Mouse (Mus musculus): ENCODE results near the gene Txndc2.

Txndc2 gene

GRCm38 (mm10) chr17:65641734-65642218 lies at the start of gene Txndc2:
Gene Txndc2, minus strand, starts transcription at chr17:65642168.
- no peak for DNase-seq (ENCODE audit: low read depth, low spot score)

DNA sequence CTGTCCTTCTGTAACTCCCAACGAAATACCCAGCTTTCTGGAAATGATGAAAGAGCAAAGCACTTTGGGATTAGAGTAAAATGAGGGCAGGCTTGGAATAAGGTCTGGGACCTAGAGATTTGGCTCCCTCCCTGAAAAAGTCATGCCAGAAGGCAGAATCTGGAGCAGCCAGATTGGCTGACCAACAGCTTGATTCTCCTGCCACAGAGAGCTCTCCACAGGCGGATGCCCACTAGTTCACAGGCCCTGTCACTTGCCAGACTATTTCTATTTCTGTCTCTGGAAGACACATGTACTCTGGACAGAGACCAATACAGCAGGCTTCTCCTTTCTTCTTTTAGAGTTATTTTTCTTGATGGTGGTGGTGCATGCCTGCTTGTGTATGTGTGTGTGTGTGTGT lies 41.8 kb upstream of the Txndc2 start:
- DNase-seq (ENCODE audit: low read depth, low spot score), result no peak

DNA sequence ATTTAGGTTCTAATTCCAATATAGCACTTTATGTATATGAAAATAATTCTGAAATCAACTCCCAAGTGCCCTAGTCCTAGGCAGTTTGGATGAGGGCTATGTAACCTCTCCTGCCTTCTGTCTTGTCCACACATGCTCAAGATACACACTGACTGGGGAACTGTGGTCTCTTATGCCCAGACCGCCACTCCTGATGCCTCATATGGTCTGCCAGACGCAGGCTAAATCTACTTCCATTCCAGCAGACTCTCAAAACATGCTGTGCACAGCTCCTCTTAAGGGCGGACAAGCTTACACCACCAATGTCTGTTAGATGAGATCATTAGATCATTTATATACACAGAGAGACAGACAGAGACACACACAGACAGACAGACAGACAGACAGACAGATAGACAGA lies 41.3 kb upstream of the Txndc2 start:
- no peak for DNase-seq (ENCODE audit: low read depth, low spot score)

DNA sequence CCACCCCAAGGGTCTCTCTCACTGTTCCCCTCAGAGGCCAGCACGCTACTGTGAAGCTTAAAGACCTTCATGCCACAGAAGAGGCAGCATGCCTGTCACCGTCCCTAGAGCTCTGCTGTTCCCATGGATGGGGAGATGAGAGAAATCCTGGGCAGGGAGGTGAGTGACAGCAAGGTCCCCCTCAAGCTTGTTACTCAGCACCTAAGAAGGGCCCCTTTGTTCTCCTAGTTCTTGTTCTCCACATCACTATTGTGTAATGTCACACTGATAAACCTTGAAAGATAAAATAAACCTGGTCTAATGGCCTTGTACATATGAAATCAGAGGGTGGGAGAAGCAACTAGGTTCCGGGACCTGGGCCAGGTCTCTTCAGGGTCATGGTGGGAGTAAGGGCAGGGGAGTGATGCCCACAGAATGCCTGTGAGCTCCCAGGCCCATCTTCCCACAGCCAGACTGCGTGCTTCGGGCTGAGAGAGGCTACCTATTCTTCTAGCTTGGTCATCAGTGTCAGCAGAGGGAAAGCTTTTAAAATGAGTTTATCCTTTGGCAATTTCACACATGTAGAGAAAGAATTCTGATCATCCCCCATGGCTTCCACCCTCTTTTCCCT lies 40.2 kb upstream of the Txndc2 start:
- no peak for DNase-seq (ENCODE audit: low read depth, low spot score)

- no peak for DNase-seq (ENCODE audit: low read depth, low spot score)
These were observed 39.5 kb upstream of the Txndc2 start for GRCm38 (mm10) chr17:65681516-65681915.

DNA sequence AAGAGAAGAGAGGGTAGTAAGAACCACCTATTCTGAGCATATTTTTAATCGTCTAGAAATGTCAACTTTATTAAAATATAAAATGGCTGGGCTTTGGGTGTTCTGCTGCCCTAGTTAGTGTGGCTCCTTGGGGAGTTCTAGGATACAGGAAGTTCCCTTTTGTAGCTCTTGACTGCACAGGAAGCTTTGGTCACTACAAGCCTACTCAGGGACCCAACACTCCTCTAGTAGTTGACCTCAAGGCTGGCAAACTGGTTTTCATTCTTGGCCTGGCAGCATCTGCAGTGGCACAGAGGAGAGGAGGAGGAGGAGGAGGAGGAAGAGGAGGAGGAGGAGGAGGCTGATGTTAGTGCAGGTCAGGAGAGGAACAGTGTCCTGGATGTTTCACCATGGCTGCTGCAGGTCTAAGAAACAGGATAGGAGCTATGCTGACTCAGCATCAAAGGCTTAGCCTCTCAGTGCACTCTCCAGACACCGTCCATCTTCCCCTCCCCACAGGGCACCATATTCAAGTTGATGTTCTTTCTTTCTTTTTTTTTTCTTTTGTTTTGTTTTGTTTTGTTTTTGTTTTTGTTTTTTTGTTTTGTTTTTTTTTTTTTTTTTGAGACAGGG lies 38.9 kb upstream of the Txndc2 start:
- no peak for DNase-seq (ENCODE audit: low read depth, low spot score)

- no peak for DNase-seq (ENCODE audit: low read depth, low spot score)
These were observed 38.0 kb upstream of the Txndc2 start for GRCm38 (mm10) chr17:65679806-65680446.

- peak; percentile 7 for DNase-seq (ENCODE audit: low read depth, low spot score)
These were observed 35.8 kb upstream of the Txndc2 start for GRCm38 (mm10) chr17:65677742-65678141.

GRCm38 (mm10) chr17:65676536-65676935 lies 34.6 kb upstream of the Txndc2 start:
- no peak for DNase-seq (ENCODE audit: low read depth, low spot score)

GRCm38 (mm10) chr17:65675985-65676384 lies 34.0 kb upstream of the Txndc2 start:
- no peak for DNase-seq (ENCODE audit: low read depth, low spot score)

GRCm38 (mm10) chr17:65674710-65675171 lies 32.8 kb upstream of the Txndc2 start:
- DNase-seq (ENCODE audit: low read depth, low spot score), result no peak

DNA sequence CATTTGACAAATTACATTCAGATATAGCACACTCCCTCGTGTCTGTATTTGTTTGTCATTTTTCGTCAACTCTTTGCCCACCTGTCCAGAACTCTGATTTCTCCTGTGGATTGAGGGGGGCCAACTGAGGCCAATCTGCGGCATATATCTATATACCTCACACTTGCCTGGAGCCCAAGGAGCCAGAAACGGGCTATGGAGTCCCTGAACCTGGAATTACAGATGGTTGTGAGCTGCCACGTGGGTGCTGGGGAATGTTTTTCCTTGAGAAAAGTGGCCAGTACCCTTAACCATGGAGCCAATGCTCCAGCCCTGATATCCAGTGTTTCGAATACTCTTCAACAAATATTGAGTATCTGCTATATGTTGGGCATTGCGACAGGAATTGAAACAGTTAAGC lies 31.0 kb upstream of the Txndc2 start:
- no peak for DNase-seq (ENCODE audit: low read depth, low spot score)

DNA sequence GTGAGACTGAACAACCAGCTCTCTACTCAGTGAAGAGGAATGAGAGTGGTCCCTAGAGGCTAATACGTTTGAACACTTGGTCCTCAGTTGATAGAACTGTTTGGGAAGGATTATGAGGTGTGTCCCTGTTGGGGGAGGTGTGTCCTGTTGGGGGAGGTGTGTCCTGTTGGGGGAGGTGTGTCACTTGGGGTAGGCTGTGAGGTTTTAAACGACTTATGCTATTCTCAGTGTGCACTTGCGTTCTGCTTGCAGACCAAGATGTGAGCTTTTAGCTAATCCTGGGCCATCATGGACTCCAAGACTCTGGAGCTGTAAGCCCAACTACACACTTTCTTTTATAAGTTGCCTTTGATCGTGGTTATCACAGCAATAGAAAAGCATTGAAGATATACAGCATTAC lies 27.1 kb upstream of the Txndc2 start:
- DNase-seq (ENCODE audit: low read depth, low spot score), result no peak

- DNase-seq (ENCODE audit: low read depth, low spot score), result no peak
These were observed 25.8 kb upstream of the Txndc2 start for GRCm38 (mm10) chr17:65667792-65668191.

DNA sequence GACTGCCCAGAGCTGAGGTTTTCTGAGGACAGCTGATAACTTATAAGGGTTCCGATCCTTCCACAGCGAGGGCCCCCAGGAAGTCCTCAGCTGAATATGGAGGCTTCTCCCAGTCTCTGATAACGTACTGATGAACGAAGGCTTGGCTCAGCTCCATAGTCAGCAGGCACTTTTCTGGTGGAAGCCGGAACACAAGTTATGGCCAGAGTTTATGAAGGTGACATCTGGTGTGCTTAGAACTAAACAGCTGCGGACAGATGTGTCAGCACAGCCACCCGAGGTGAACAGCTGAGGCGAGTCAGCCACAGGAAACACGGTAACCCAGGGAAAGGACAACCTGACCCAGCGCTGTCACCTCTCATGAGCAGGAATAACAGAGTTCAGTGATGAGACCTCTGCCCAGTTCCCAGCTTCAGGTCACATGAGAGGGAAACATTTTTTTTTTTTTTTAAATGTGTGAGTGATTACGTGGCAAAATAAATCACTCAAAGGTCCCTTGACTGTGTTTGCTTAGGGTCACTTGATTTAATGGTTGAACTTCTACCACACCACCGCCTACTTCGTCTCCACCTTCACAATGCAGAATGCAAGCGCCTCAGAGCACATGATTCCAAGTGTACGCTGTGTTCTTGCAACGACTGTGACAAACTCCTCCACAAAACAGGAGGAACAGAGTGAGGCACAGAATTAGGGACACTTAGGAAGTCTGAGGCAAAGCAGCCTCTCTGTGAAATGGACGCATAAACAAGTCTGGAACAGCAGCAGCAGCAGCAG lies 24.6 kb upstream of the Txndc2 start:
- no peak for DNase-seq (ENCODE audit: low read depth, low spot score)

DNA sequence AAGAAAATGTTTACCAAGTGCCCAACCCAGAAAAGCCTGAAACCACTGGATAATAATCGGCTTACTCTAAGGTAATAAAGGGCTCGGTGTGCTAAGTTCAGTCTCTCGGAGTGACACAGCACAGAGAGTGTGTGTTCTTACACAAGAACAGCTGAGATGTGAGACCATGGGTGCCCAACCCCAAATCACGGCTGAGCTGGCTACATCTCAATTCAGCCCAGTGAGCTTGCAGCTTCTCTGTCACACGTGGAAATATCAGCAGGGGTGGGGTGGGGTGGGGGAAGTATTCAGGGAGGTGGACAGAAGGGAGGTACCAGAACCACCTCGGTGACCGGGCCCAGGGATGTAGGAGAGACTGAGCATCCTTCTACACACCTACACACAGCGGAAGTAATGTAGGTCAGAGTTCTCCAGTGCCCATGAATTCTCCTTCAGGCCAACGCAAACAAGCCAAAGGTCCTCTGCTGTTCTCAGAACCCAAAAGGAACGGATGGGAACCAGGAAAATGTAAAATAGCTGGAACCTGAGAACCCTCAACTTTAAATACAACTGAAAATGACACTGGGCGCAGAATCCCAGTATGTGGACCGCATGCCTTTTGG lies 23.9 kb upstream of the Txndc2 start:
- DNase-seq (ENCODE audit: low read depth, low spot score), result no peak

GRCm38 (mm10) chr17:65663329-65664078 lies 21.5 kb upstream of the Txndc2 start:
- DNase-seq (ENCODE audit: low read depth, low spot score), result no peak

- no peak for DNase-seq (ENCODE audit: low read depth, low spot score)
These were observed 20.7 kb upstream of the Txndc2 start for GRCm38 (mm10) chr17:65662662-65663061.

DNA sequence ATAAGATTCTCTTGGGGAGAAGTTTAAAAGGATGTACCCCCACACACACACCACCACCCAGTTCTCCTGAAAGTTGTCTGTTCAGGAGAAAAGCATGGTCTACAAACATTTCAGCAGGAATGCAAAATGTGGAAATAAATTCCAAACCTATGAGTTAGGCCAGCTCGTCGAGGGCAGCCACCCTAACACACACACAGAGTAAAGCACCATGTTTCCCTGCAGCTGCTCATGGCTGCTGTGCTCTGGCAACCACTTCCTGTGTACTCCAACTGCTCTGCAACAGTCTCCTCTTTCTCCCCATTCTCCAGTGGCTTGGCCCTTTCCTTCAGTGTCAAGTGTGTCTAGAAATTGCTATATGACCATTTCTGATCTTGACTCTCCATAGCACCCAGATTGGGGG lies 16.4 kb upstream of the Txndc2 start:
- no peak for DNase-seq (ENCODE audit: low read depth, low spot score)

GRCm38 (mm10) chr17:65657958-65658357 lies 16.0 kb upstream of the Txndc2 start:
- DNase-seq (ENCODE audit: low read depth, low spot score), result no peak

GRCm38 (mm10) chr17:65656731-65657130 lies 14.8 kb upstream of the Txndc2 start:
- no peak for DNase-seq (ENCODE audit: low read depth, low spot score)

All from CD4-positive, CD25-positive, alpha-beta regulatory T cell, adult 2 months (primary cell).